Mouse (Mus musculus) embryonic stem cell, embryonic (primary cell): ENCODE data around the gene Foxp1.

ENCODE experiments used
- CTCF ChIA-PET, 4 experiments: fragments of 300-600 bp in 2 of 4; fragments of 350-600 bp in 2 of 4; sonication (Branson Sonifier 250); formaldehyde crosslinking; loops; one replicate each; lab custom pipeline; 2022; ENCODE audit warnings: inconsistent platforms in 2 of 4; lab: Charles Lee
- POLR2A ChIA-PET, 4 experiments: fragments of 300-600 bp in 2 of 4; fragments of 350-600 bp in 2 of 4; sonication (Branson Sonifier 250); formaldehyde crosslinking; loops; one replicate each; lab custom pipeline; 2022; ENCODE audit warnings: antibody characterized with exemption in 4 of 4, inconsistent platforms in 1 of 4; lab: Charles Lee

Foxp1 gene

GRCm38 (mm10) chr6:99359765-99360499 lies 162.6 kb downstream of the Foxp1 start:
- CTCF ChIA-PET, result interaction anchor here in 1 of 4 experiments (0.6 kb wide), 1 partner anchor 20 kb away, joined by 5 read pairs; no protein-coding TSS in a partner anchor
- POLR2A ChIA-PET, result no interaction called here

- POLR2A ChIA-PET, result interaction anchor here in 1 of 4 experiments (0.6 kb wide), 1 partner anchor 265 kb away, joined by 3 read pairs; no protein-coding TSS in a partner anchor
- CTCF ChIA-PET, result no interaction called here
Measured at GRCm38 (mm10) chr6:99359036-99359698, 163.4 kb downstream of the Foxp1 start.

- ChIA-PET POLR2A (no interaction called here), CTCF (no interaction called here)
Measured at GRCm38 (mm10) chr6:99357931-99358330, 164.6 kb downstream of the Foxp1 start.

- ChIA-PET CTCF (interaction anchor here in 1 of 4 experiments (0.6 kb wide), 1 partner anchor 811 kb away, joined by 3 read pairs; no protein-coding TSS in a partner anchor), POLR2A (no interaction called here)
Measured at GRCm38 (mm10) chr6:99354338-99354737, 168.2 kb downstream of the Foxp1 start.

- ChIA-PET CTCF (interaction anchor here in 1 of 4 experiments (0.6 kb wide), 1 partner anchor 172 kb away, joined by 3 read pairs; no protein-coding TSS in a partner anchor), POLR2A (interaction anchor here in 1 of 4 experiments (0.9 kb wide), 1 partner anchor 21 kb away, joined by 3 read pairs; no protein-coding TSS in a partner anchor)
Measured at GRCm38 (mm10) chr6:99353441-99353840, 169.1 kb downstream of the Foxp1 start.

GRCm38 (mm10) chr6:99350566-99350965 lies 172.0 kb downstream of the Foxp1 start:
- POLR2A ChIA-PET, result no interaction called here

GRCm38 (mm10) chr6:99350156-99350555 lies 172.4 kb downstream of the Foxp1 start:
- CTCF ChIA-PET, result no interaction called here
- POLR2A ChIA-PET, result no interaction called here

More at GRCm38 (mm10) chr6:99350566-99350965, 172.0 kb downstream of the Foxp1 start:
- CTCF ChIA-PET, result no interaction called here

- ChIA-PET POLR2A (interaction anchor here in 1 of 4 experiments (0.7 kb wide), 1 partner anchor 1127 kb away, joined by 13 read pairs; no protein-coding TSS in a partner anchor), CTCF (no interaction called here)
Measured at GRCm38 (mm10) chr6:99347836-99348235, 174.7 kb downstream of the Foxp1 start.

- ChIA-PET CTCF (interaction anchor here in 1 of 4 experiments (0.5 kb wide), 1 partner anchor 19 kb away, joined by 5 read pairs; no protein-coding TSS in a partner anchor), POLR2A (no interaction called here)
Measured at GRCm38 (mm10) chr6:99344966-99345365, 177.6 kb downstream of the Foxp1 start.

- ChIA-PET CTCF (interaction anchor here in 1 of 4 experiments (0.5 kb wide), 1 partner anchor 20 kb away, joined by 5 read pairs; no protein-coding TSS in a partner anchor), POLR2A (no interaction called here)
Measured at GRCm38 (mm10) chr6:99344357-99344756, 178.2 kb downstream of the Foxp1 start.

- POLR2A ChIA-PET, result no interaction called here
Measured at GRCm38 (mm10) chr6:99343815-99344214, 178.7 kb downstream of the Foxp1 start.

GRCm38 (mm10) chr6:99342416-99342815 lies 180.1 kb downstream of the Foxp1 start:
- POLR2A ChIA-PET, result no interaction called here
- CTCF ChIA-PET, result no interaction called here

More at GRCm38 (mm10) chr6:99343815-99344214, 178.7 kb downstream of the Foxp1 start:
- CTCF ChIA-PET, result no interaction called here

- POLR2A ChIA-PET, result interaction anchor here in 1 of 4 experiments (0.7 kb wide), 1 partner anchor 35 kb away, joined by 3 read pairs; no protein-coding TSS in a partner anchor
- CTCF ChIA-PET, result no interaction called here
Measured at GRCm38 (mm10) chr6:99340902-99341301, 181.6 kb downstream of the Foxp1 start.

- ChIA-PET POLR2A (interaction anchor here in 2 of 4 experiments (0.7 kb wide), 2 partner anchors 36 to 147 kb away, joined by 3 read pairs; no protein-coding TSS in a partner anchor), CTCF (interaction anchor here in 1 of 4 experiments (0.6 kb wide), 1 partner anchor 20 kb away, joined by 5 read pairs; no protein-coding TSS in a partner anchor)
Measured at GRCm38 (mm10) chr6:99339986-99340721, 182.4 kb downstream of the Foxp1 start.

- ChIA-PET CTCF (interaction anchor here in 1 of 4 experiments (0.6 kb wide), 1 partner anchor 43 kb away, joined by 3 read pairs; no protein-coding TSS in a partner anchor), POLR2A (interaction anchor here in 2 of 4 experiments (0.6 to 0.7 kb wide), 2 partner anchors 1767 to 1892 kb away, joined by 4 to 14 read pairs; no protein-coding TSS in a partner anchor)
Measured at GRCm38 (mm10) chr6:99339343-99339620, 183.2 kb downstream of the Foxp1 start.

GRCm38 (mm10) chr6:99338593-99339342 lies 183.8 kb downstream of the Foxp1 start:
- POLR2A ChIA-PET, result interaction anchor here in 3 of 4 experiments (0.6 to 0.7 kb wide), 3 partner anchors 105 to 1892 kb away, joined by 3 to 14 read pairs (median 4); no protein-coding TSS in a partner anchor
- CTCF ChIA-PET, result interaction anchor here in 1 of 4 experiments (0.6 kb wide), 1 partner anchor 44 kb away, joined by 3 read pairs; no protein-coding TSS in a partner anchor

GRCm38 (mm10) chr6:99338174-99338573 lies 184.3 kb downstream of the Foxp1 start:
- ChIA-PET CTCF (no interaction called here), POLR2A (interaction anchor here in 1 of 4 experiments (0.5 to 0.6 kb wide), 2 partner anchors 205 to 211 kb away, joined by 3 read pairs; no protein-coding TSS in a partner anchor)

GRCm38 (mm10) chr6:99337575-99337974 lies 184.9 kb downstream of the Foxp1 start:
- POLR2A ChIA-PET, result interaction anchor here in 1 of 4 experiments (0.5 to 0.6 kb wide), 2 partner anchors 205 to 212 kb away, joined by 3 read pairs; no protein-coding TSS in a partner anchor
- CTCF ChIA-PET, result no interaction called here
